Mouse (Mus musculus) limb, embryonic 15.5 days (tissue): ENCODE results near the gene Umodl1. TPM values are rescaled to one million over a fixed set of nuclear protein-coding genes. Genes with fewer than 3 reads are reported as not detected.

Experiments used
- ATAC-seq: fragments of 200-750 bp; cut with Nextera tagmentation; 2 replicates; pipeline ENCODE4 v1.8.0; 2017; ENCODE audit warnings: low read depth, moderate TSS enrichment; ENCODE audit not compliant: insufficient number of reproducible peaks, low FRiP score, low TSS enrichment
- H3K27ac ChIP-seq: fragments of 300-500 bp; sonication (generic); 2 replicates; pipeline ENCODE4 v1.5.1; 2015; ENCODE audit warnings: moderate library complexity, mild to moderate bottlenecking, inconsistent platforms
- H3K27me3 ChIP-seq: fragments of 300-500 bp; sonication (generic); 2 replicates; pipeline ENCODE4 v1.6.1; 2015; ENCODE audit warnings: inconsistent platforms
- H3K36me3 ChIP-seq: fragments of 300-500 bp; sonication (generic); 2 replicates; pipeline ENCODE4 v1.6.1; 2015; ENCODE audit warnings: inconsistent platforms
- H3K4me1 ChIP-seq: fragments of 300-500 bp; sonication (generic); 2 replicates; pipeline ENCODE4 v1.6.1; 2015; ENCODE audit warnings: inconsistent platforms
- H3K4me2 ChIP-seq: fragments of 300-500 bp; sonication (generic); 2 replicates; pipeline ENCODE4 v1.6.1; 2015; ENCODE audit warnings: mild to moderate bottlenecking, inconsistent platforms
- H3K4me3 ChIP-seq: fragments of 300-500 bp; sonication (generic); 2 replicates; pipeline ENCODE4 v1.5.1; 2015; ENCODE audit warnings: mild to moderate bottlenecking, inconsistent platforms
- H3K9ac ChIP-seq: fragments of 300-500 bp; sonication (generic); 2 replicates; pipeline ENCODE4 v1.6.1; 2015; ENCODE audit warnings: inconsistent platforms
- H3K9me3 ChIP-seq: fragments of 300-500 bp; sonication (generic); 2 replicates; pipeline ENCODE4 v1.6.1; 2016; ENCODE audit warnings: inconsistent platforms
- WGBS: fragments of 180-500 bp; shearing (Covaris S2); methylation state at CpG from one replicate; pipeline ENCODE4 v1.1.7; 2015; 5-methylcytosine and 5-hydroxymethylcytosine counted together
- polyA plus RNA-seq: library from polyadenylated mRNA; unstranded; fragments of >200 nt; fragmentation: Nextera tagmentation; extraction: Ambion mirVana; gene quantifications from 2 replicates; pipeline ENCODE4 v1.2.1, GENCODE M21; 2015

The Umodl1 gene
- polyA plus RNA-seq, 1 experiment from 2014 or later: not detected

DNA sequence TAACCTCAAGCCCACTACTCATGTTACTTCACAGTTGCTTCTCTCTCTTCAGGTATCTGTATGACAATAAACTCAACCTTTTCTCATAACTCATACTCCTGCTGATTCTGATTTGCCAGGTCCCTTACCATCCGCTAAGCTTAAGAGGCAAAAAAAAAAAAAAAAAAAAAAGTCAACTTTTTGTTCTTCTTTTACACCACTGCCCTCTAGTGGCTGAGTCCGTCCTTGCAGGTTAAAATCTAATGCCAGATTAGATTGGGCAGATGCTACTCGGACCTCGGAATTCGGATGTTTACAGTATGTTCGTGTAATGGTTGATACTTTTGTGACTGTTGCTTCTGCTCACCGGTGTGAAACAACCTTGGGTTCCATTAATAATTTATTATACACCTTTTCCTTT is 3.7 kb upstream of the Umodl1 start:
- no peak overlapping the region for H3K4me3 ChIP-seq
- H3K27ac ChIP-seq: no peak overlapping the region
- no peak overlapping the region for H3K9ac ChIP-seq
- no peaks in the 10 kb centered on the region for H3K27me3 ChIP-seq
- ATAC-seq: no peak
- H3K36me3 ChIP-seq: no peaks in the 10 kb centered on the region
- WGBS: 4% methylated on average over 7 of the region's 7 CpGs
- H3K9me3 ChIP-seq: no peaks in the 10 kb centered on the region
- H3K4me2 ChIP-seq: no peak overlapping the region
- H3K4me1 ChIP-seq: no peaks in the 10 kb centered on the region

DNA sequence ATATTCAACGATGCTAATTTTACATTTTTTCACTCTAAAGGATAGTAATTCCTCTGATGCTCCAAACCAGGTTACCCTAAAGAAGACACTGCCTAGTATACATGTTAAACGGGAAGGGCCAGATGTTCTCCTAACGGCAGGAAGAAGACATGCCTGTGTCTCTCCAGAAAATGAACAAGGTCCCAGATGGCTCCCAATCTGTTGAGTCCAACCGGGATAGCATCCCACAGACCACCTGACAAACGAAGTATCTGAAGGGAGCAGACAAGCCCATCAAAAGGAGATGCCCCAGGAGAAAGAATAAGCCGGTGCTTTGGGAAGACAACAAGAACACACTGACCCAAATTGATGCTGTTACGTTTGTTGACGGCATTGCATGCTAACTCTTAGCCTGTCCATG is 2.8 kb upstream of the Umodl1 start:
- Histone ChIP-seq H3K36me3 (no peaks in the 10 kb centered on the region), H3K27me3 (no peaks in the 10 kb centered on the region), H3K4me2 (no peak overlapping the region), H3K27ac (no peak overlapping the region), H3K4me3 (no peak overlapping the region), H3K9ac (no peak overlapping the region), H3K4me1 (no peaks in the 10 kb centered on the region), H3K9me3 (no peaks in the 10 kb centered on the region)
- 63% methylated on average over 8 of the region's 8 CpGs for WGBS
- no peak for ATAC-seq

DNA sequence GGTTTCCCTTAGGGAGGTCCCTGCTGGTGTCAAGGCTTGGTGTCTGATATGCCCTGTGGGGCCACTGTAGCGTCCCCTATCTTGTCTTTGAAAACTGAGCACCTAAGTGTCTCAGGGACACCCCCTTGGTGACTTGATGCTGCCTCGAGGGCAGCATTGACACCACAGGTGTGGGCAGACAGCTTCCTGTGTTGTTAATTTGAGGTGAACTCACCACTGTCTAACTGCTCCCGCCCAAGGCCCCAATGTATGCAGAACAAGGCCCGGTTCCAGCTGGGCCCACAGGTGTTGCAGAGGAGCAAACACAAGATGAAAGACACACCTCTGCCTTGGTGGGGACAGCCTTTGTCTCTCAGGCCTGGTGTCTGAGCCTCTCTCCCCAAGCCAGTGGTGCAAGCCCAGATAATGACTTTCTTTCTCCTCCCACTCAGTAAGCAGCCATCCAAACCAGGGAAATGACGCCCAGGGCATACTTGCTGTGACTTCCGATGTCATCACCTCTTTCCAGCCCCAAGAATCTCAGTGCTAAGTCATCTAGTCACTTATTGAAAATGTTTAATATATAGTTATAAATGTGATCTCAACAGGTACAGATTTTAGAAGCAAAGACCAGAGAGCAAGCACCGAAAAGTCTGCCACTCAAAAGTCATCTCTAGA is 7.6 kb downstream of the Umodl1 start:
- H3K4me1 ChIP-seq: no peaks in the 10 kb centered on the region
- H3K9ac ChIP-seq: no peak overlapping the region
- H3K4me3 ChIP-seq: no peak overlapping the region
- H3K27me3 ChIP-seq: no peaks in the 10 kb centered on the region
- no peak overlapping the region for H3K4me2 ChIP-seq
- H3K27ac ChIP-seq: no peak overlapping the region
- WGBS: 48% methylated on average over 7 of the region's 7 CpGs
- no peak for ATAC-seq
- H3K9me3 ChIP-seq: no peaks in the 10 kb centered on the region
- no peaks in the 10 kb centered on the region for H3K36me3 ChIP-seq

DNA sequence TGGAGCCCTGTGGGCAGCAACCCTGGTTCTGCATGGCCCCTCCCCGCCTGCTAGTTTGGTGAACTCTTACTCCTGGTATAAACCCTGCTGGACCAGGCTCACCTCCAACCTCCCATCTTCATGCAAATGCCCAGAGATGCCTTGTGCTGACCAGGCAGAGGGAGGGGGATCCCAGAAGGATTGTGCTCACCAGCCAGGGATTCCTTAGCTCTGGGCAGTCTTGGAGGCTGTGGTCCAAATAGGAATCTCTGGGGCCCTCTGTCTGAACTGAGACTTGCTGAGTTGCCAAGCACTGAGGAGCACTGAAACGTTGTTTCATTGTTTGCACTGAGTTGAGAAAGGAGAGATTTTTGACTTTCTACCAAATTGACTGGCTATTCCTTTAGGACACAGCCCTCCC is 8.4 kb downstream of the Umodl1 start:
- no peak overlapping the region for H3K9ac ChIP-seq
- no peak overlapping the region for H3K4me3 ChIP-seq
- ATAC-seq: no peak
- no peaks in the 10 kb centered on the region for H3K36me3 ChIP-seq
- H3K27me3 ChIP-seq: no peaks in the 10 kb centered on the region
- H3K4me2 ChIP-seq: no peak overlapping the region
- no peaks in the 10 kb centered on the region for H3K4me1 ChIP-seq
- no peak overlapping the region for H3K27ac ChIP-seq
- no peaks in the 10 kb centered on the region for H3K9me3 ChIP-seq
- 44% methylated on average over 2 of the region's 2 CpGs for WGBS

DNA sequence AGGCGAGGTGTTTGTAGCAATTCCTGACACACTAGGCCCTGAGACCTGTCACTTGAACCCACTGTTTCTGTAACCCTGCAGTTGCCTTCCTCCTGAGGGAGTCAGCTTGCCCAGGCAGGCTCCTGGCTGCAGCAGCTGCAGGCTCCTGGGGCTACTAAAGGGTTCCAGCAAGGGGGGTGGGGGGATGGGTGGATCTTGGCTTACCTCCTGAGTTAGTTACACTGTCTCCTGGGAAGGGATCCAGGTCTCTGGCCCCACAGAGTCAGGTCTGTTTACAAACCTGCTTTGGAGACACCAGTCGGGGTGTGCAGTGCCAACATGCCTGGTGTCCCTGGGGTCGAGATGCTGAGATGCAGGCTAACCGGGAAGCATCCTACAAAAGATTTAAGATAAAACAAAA is 15.5 kb downstream of the Umodl1 start:
- Histone ChIP-seq H3K4me1 (peaks cover 11% of the 10 kb centered on the region; the same call in 1 of the 2 replicates), H3K4me3 (no peak overlapping the region), H3K9me3 (no peaks in the 10 kb centered on the region), H3K9ac (no peak overlapping the region), H3K27me3 (no peaks in the 10 kb centered on the region), H3K4me2 (no peak overlapping the region), H3K36me3 (no peaks in the 10 kb centered on the region), H3K27ac (no peak overlapping the region)
- WGBS: 48% methylated on average over 4 of the region's 4 CpGs
- ATAC-seq: no peak

DNA sequence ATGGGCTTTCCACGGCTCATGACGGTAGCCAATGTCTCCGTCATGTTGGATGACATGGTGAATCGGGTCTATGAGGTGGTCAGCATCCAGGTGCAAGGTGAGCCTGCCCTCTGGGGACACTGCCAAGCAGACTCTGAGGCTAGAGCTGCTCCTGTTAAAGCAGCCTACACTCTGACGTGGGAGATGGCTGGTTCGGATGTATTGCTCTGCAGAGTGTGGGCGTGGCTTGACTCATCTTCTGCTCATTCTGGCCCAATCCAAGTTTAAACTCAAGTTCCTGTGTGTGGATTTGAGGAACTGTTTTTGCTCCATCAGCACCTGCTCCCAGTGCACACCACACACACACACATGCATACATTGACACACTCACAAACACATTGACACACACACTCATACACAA is 17.4 kb downstream of the Umodl1 start:
- H3K9ac ChIP-seq: no peak overlapping the region
- no peak overlapping the region for H3K4me2 ChIP-seq
- H3K4me1 ChIP-seq: peaks cover 11% of the 10 kb centered on the region; the same call in 1 of the 2 replicates
- 82% methylated on average over 7 of the region's 7 CpGs for WGBS
- H3K36me3 ChIP-seq: no peaks in the 10 kb centered on the region
- no peak for ATAC-seq
- no peaks in the 10 kb centered on the region for H3K9me3 ChIP-seq
- no peak overlapping the region for H3K4me3 ChIP-seq
- H3K27ac ChIP-seq: no peak overlapping the region
- H3K27me3 ChIP-seq: no peaks in the 10 kb centered on the region

DNA sequence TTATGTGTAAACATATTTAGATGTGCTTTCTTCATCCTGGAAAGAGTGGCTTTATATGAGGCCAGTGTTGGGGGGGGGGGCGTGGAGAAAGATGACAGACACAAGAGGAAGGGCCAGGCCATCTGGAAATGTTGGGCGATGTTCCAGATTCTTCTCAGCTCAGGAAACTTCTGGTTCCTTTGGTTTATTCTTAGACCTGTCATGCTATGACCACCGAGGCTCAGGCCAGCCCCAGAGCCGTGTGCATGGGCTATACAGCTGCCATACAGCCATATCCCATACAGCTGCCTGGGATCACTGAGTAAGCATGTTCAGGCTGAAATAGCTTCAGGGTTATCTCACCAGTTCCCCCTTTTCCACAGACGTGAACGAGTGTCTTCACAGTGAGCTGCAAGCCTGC is 18.9 kb downstream of the Umodl1 start:
- 60% methylated on average over 6 of the region's 6 CpGs for WGBS
- no peak for ATAC-seq
- H3K9ac ChIP-seq: no peak overlapping the region
- no peak overlapping the region for H3K27ac ChIP-seq
- peaks cover 11% of the 10 kb centered on the region; the same call in 1 of the 2 replicates for H3K4me1 ChIP-seq
- H3K4me3 ChIP-seq: no peak overlapping the region
- no peak overlapping the region for H3K4me2 ChIP-seq
- H3K36me3 ChIP-seq: no peaks in the 10 kb centered on the region
- H3K27me3 ChIP-seq: no peaks in the 10 kb centered on the region
- no peaks in the 10 kb centered on the region for H3K9me3 ChIP-seq

DNA sequence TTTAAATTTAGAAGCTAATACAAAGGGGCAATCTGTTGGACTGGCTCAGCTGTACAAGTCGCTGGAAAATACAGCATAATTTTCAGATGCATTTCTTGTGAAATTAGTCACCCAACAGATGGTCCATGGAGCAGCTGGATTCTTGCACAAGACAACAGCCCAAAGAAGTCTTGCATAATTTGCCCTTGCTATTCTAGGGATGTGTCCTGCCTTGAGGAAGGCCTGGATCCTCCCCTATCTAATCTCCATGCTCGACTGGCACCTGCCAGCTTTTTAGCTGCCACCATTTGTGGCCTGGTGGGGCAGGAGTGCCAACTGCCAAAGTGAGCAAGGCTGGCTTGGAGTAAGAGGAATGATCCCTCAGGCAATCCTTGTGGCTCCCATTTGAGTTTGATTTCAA is 22.9 kb downstream of the Umodl1 start:
- H3K9ac ChIP-seq: no peak overlapping the region
- no peak for ATAC-seq
- no peak overlapping the region for H3K4me3 ChIP-seq
- H3K9me3 ChIP-seq: no peaks in the 10 kb centered on the region
- H3K4me2 ChIP-seq: no peak overlapping the region
- no peak overlapping the region for H3K27ac ChIP-seq
- no peaks in the 10 kb centered on the region for H3K36me3 ChIP-seq
- H3K4me1 ChIP-seq: 0 out of 2 replicates have a peak, but pooled peaks cover 2% of the 10 kb centered on the region
- 0 out of 2 replicates have a peak, but pooled peaks cover 4% of the 10 kb centered on the region for H3K27me3 ChIP-seq
- WGBS: 66% methylated on average over 2 of the region's 2 CpGs

DNA sequence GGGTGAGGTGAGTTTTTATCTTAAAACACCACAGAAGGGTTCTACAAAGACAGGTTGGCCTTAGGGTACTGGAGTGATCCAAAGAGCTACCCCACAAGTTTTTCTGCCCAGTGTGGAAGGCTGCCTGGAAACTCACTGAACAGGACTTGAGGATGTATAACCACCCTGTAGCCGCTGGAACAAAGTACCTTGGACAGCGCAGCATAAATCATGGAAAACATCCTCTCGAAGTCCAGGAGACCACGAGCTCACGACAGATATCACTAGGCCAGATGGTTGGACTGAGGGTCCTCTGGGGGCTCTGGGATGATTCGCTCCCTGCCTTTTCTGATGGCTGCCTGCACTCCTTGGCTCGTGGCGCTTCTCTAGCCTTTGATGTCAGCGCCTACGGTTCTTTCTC is 24.1 kb downstream of the Umodl1 start:
- 61% methylated on average over 10 of the region's 10 CpGs for WGBS
- H3K4me1 ChIP-seq: 0 out of 2 replicates have a peak, but pooled peaks cover 2% of the 10 kb centered on the region
- H3K4me2 ChIP-seq: no peak overlapping the region
- H3K27me3 ChIP-seq: 0 out of 2 replicates have a peak, but pooled peaks cover 4% of the 10 kb centered on the region
- no peak overlapping the region for H3K4me3 ChIP-seq
- H3K27ac ChIP-seq: no peak overlapping the region
- H3K9ac ChIP-seq: no peak overlapping the region
- H3K36me3 ChIP-seq: no peaks in the 10 kb centered on the region
- no peak for ATAC-seq
- no peaks in the 10 kb centered on the region for H3K9me3 ChIP-seq

DNA sequence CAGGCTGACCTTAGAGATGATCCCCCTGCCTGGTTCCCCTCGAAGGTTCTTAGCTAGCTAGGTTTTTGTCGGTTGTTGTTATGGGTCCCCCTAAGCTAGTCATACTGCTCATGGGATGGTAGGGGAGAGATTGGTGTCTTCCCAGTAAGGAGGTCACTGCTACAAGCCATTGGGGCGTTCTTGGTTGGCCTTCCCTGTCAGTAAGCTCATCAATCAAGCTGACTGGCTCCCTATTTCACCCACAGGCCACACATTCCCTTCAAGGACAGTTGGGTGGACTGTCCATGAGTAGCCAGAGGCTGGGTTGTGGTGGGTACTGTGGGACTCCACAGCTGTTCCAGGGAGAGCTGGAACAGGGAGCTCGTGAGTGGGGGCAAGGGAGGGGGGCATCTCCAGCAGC is 29.1 kb downstream of the Umodl1 start:
- no peaks in the 10 kb centered on the region for H3K4me1 ChIP-seq
- 62% methylated on average over 4 of the region's 4 CpGs for WGBS
- H3K4me2 ChIP-seq: no peak overlapping the region
- H3K4me3 ChIP-seq: no peak overlapping the region
- no peak for ATAC-seq
- H3K27me3 ChIP-seq: 0 out of 2 replicates have a peak, but pooled peaks cover 4% of the 10 kb centered on the region
- no peaks in the 10 kb centered on the region for H3K9me3 ChIP-seq
- H3K27ac ChIP-seq: no peak overlapping the region
- no peaks in the 10 kb centered on the region for H3K36me3 ChIP-seq
- no peak overlapping the region for H3K9ac ChIP-seq

DNA sequence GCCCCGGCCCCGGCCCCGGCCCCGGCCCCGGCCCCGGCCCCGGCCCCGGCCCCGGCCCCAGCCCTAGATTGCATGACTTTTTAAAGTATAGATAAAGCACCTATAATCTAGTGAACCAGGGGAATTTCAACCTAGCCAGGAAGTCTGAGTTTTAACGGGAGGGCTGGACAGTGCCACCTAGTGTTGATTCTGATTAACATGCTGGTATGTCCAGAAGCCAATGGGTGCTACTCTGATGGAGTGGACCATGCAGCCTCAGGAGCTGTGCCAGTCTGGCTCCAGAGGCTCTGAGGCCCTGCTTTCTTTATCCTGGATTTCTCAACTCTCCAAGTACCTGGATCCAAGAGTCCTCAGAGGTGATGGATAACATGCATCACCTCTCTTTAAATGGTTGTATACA is 35.8 kb downstream of the Umodl1 start:
- no peak overlapping the region for H3K27ac ChIP-seq
- no peaks in the 10 kb centered on the region for H3K9me3 ChIP-seq
- no peak for ATAC-seq
- H3K36me3 ChIP-seq: no peaks in the 10 kb centered on the region
- WGBS: 72% methylated on average over 10 of the region's 10 CpGs
- peaks cover 4% of the 10 kb centered on the region; the same call in 1 of the 2 replicates for H3K27me3 ChIP-seq
- no peak overlapping the region for H3K9ac ChIP-seq
- H3K4me2 ChIP-seq: no peak overlapping the region
- no peak overlapping the region for H3K4me3 ChIP-seq
- no peaks in the 10 kb centered on the region for H3K4me1 ChIP-seq

DNA sequence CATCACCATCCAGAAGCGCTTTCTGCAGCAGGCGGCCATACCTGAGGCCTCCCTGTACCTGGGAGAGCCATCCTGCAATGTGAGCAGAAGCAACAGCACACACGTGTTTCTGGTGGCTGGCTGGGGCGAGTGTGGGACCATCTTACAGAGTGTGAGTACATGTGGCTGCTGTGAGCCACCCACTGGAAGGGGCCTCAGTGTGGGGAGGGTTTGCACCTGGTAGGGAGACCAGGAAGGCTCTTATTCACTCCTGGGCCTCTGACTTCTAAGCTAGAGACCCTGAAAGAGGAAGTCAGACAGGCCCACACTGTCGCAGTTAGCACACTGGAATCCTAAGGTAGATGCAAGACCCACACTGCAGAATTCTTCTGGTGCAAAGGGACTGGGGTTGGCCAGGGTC is 41.9 kb downstream of the Umodl1 start:
- Histone ChIP-seq H3K4me1 (peaks cover 5% of the 10 kb centered on the region), H3K27me3 (peaks cover 4% of the 10 kb centered on the region; the same call in 1 of the 2 replicates), H3K36me3 (no peaks in the 10 kb centered on the region), H3K4me2 (no peak overlapping the region), H3K27ac (no peak overlapping the region), H3K4me3 (no peak overlapping the region), H3K9me3 (no peaks in the 10 kb centered on the region), H3K9ac (no peak overlapping the region)
- no peak for ATAC-seq
- WGBS: 66% methylated on average over 5 of the region's 5 CpGs

DNA sequence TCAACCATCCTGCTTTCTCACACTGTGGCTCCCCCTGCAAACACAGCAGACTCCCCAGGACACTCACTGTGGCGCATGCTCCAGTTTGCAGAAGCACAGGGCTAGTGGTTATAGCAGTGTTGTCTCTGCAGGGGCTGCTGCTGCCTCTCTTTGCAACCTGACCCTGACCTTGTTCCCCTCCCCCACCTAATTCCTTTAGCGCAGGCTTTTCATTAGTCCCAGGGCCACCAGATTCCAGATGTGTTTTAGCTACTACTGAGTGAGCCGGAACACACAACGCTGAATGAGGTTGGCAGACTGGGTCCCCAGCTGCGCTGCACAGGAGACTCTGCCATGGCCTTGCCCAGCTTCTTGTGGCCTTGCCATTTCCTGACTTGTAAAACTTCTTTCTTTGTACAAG is 46.5 kb downstream of the Umodl1 start:
- no peaks in the 10 kb centered on the region for H3K9me3 ChIP-seq
- H3K9ac ChIP-seq: no peak overlapping the region
- H3K4me1 ChIP-seq: peaks cover 5% of the 10 kb centered on the region
- H3K4me2 ChIP-seq: no peak overlapping the region
- no peak for ATAC-seq
- no peaks in the 10 kb centered on the region for H3K36me3 ChIP-seq
- 11% methylated on average over 5 of the region's 5 CpGs for WGBS
- no peak overlapping the region for H3K27ac ChIP-seq
- no peak overlapping the region for H3K4me3 ChIP-seq
- H3K27me3 ChIP-seq: no peaks in the 10 kb centered on the region
